Mouse (Mus musculus): Measurements from ENCODE around the gene Dpysl5. TPM values are rescaled to one million over a fixed set of nuclear protein-coding genes. Genes with fewer than 3 reads are reported as not detected.
A peak's percentile ranks its signal among the peaks of the same experiment; 100 is the strongest.
"Not testable (repeated sequence)": the region's sequence is repeated elsewhere in the genome, so short reads cannot be mapped to it uniquely, and the experiment has no call there.

Gene Dpysl5
- total RNA-seq, 1 experiment from 2014 or later = not detected

GRCm38 (mm10) chr5:30686781-30687180, 24.6 kb upstream of the Dpysl5 start:
- ATAC-seq (replicated peaks in 1 of 2; ENCODE audit: insufficient read depth in 1 of 2, low FRiP score in 2 of 2, low TSS enrichment in 1 of 2, low read depth in 1 of 2, poor library complexity in 2 of 2, severe bottlenecking in 2 of 2) = 0 out of 4 replicates have a peak, but pooled peaks of 1 of the 2 experiments have one; percentile 39

DNA sequence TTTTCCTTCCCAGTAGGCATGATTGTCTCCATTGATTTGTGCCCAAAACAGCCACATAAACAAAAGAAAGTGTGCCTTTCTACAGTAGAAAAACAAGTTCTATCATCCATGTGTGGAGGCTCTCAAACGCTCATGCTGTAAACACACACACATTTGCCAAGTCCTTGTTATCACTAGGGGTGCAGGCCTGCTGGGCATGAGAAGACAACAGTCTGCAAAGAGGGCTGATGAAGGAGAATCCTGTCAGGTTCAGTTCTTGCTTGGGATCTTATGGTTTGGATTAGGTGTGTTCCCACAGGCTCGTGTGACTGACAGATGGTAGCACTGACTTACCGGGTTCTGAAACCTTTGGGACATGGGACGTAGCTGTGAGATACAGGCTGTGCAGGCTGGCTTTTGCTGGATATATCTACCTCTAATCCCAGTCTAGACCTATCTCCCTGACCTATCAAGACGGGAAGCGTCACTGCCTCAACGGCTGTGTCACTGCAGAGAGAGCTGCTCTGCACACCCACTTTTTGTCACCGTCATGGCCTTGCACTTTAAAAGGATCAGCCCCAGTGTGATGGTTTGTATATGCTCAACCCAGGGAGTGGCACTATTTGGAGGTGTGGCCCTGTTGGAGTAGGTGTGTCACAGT, 10.9 kb upstream of the Dpysl5 start:
- ATAC-seq (replicated peaks in 1 of 2; ENCODE audit: insufficient read depth in 1 of 2, low FRiP score in 2 of 2, low TSS enrichment in 1 of 2, low read depth in 1 of 2, poor library complexity in 2 of 2, severe bottlenecking in 2 of 2) = no peak

DNA sequence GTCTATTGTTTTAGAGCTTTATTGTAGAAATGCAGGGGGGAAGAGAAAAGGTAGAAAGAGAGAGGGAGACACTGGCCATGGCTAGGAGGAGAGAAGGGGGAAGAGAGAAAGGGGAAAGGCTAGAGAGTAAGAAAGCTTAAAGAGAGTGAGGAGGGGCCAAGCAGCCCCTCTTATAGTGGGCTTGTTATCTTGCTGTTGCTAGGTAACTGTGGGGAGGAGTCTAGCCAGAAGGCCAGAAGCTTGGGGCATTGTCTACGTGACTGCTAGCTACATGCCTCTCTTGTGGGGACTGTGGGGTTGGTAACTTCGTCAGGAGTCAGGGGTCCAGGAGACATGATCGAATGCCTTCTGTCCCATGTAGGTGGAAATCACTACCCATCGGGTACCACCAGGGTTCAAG, 10.0 kb upstream of the Dpysl5 start:
- ATAC-seq (replicated peaks in 1 of 2; ENCODE audit: insufficient read depth in 1 of 2, low FRiP score in 2 of 2, low TSS enrichment in 1 of 2, low read depth in 1 of 2, poor library complexity in 2 of 2, severe bottlenecking in 2 of 2) = not testable (repeated sequence)

DNA sequence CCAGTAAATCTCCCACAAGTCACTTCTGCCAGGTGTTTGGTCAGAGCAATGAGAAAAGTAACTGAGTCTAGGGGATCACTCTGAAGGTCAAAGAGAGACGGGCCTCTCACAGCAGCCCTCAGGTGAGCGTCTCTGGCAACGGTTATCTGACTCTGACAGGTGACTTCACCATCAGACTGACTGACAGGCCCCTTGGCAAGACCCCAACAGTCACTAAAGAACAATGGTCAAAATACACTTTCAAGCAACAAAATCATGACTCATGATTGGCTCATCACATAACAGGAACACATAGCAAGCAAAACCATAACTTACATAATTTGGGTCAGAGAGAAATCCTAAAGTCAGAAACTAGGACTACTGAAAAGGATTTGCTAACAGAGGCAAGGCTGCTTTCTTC, 9.5 kb upstream of the Dpysl5 start:
- ATAC-seq (replicated peaks in 1 of 2; ENCODE audit: insufficient read depth in 1 of 2, low FRiP score in 2 of 2, low TSS enrichment in 1 of 2, low read depth in 1 of 2, poor library complexity in 2 of 2, severe bottlenecking in 2 of 2) = no peak

DNA sequence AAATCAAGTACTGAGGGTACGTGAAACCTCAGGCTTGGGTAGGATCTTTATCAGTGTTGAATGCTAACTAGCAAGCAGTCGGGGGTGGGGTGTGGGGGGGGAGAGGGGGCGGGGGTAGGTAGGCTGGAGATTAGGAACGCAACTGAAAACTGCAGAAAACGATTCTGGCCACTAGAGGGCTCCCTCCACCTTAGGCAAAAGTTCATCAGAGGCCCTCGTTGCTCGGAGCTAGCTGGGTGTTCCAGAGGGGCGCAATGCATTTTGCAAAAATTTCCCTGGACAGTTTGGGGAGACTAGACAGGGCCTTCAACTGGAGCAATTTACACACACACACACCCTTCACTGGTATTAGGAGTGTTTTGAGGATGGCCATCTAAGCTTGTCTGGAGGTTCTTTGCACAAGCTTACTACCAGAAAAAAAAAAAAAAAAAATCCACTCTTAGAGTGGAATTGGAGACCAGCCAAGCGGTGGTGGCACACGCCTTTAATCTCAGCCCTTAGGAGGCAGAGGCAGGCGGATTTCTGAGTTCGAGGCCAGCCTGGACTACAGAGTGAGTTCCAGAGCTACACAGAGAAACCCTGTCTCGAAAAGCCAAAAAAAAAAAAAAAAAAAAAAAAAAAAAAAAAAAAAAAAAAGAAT, 1.5 kb upstream of the Dpysl5 start:
- peak in 1 of 2 experiments; percentile 46; a peak in 2 of 4 replicates for ATAC-seq (replicated peaks in 1 of 2; ENCODE audit: insufficient read depth in 1 of 2, low FRiP score in 2 of 2, low TSS enrichment in 1 of 2, low read depth in 1 of 2, poor library complexity in 2 of 2, severe bottlenecking in 2 of 2)

GRCm38 (mm10) chr5:30710486-30710885, 878 bp upstream of the Dpysl5 start:
- ATAC-seq (replicated peaks in 1 of 2; ENCODE audit: insufficient read depth in 1 of 2, low FRiP score in 2 of 2, low TSS enrichment in 1 of 2, low read depth in 1 of 2, poor library complexity in 2 of 2, severe bottlenecking in 2 of 2) = no peak

GRCm38 (mm10) chr5:30712002-30712390, 632 bp downstream of the Dpysl5 start:
- ATAC-seq (replicated peaks in 1 of 2; ENCODE audit: insufficient read depth in 1 of 2, low FRiP score in 2 of 2, low TSS enrichment in 1 of 2, low read depth in 1 of 2, poor library complexity in 2 of 2, severe bottlenecking in 2 of 2) = peak in 1 of 2 experiments; percentile 2; a peak in 1 of 4 replicates

- peak in 1 of 2 experiments; percentile 50; a peak in 2 of 4 replicates for ATAC-seq (replicated peaks in 1 of 2; ENCODE audit: insufficient read depth in 1 of 2, low FRiP score in 2 of 2, low TSS enrichment in 1 of 2, low read depth in 1 of 2, poor library complexity in 2 of 2, severe bottlenecking in 2 of 2)
Measured at GRCm38 (mm10) chr5:30712441-30713298, 1.3 kb downstream of the Dpysl5 start.

DNA sequence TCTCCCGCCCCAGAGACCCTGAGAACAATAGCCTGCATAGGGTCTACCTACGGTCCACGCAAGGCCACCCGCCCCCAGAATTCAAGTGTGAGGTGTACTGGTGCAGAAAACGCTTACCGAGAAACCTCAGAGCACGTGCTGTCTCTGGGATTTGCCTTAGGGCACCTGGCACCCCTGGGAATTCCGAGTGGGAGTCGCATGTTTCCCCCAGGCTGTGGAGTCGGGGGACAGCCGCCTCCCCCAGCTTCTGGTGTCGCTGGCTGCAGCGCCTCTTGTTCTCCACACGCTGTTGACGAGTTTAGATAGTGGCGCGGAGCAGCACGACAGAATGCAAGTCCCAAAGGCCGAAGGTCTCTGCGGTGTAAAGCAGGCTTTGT, 1.9 kb downstream of the Dpysl5 start:
- ATAC-seq (replicated peaks in 1 of 2; ENCODE audit: insufficient read depth in 1 of 2, low FRiP score in 2 of 2, low TSS enrichment in 1 of 2, low read depth in 1 of 2, poor library complexity in 2 of 2, severe bottlenecking in 2 of 2) = no peak

DNA sequence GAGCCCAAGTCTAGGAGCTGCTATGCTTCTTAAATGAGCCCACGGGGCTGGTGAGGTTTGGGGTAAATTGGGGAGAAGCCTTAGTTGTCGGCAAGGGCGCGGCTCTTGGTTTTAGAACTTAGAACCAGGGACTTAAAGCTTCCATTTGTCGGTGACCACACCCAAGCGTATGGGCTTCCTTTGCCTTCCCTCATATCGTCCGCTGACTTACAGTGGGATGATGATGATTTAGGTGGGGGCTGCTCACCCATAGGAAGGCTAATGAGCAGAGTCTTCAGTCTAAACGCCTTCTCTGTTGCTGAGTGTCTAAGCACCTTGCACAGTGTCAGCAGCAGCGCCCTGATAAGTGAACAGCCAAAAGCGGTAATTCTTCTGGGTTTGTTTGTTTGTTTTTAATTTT, 2.3 kb downstream of the Dpysl5 start:
- ATAC-seq (replicated peaks in 1 of 2; ENCODE audit: insufficient read depth in 1 of 2, low FRiP score in 2 of 2, low TSS enrichment in 1 of 2, low read depth in 1 of 2, poor library complexity in 2 of 2, severe bottlenecking in 2 of 2) = no peak

DNA sequence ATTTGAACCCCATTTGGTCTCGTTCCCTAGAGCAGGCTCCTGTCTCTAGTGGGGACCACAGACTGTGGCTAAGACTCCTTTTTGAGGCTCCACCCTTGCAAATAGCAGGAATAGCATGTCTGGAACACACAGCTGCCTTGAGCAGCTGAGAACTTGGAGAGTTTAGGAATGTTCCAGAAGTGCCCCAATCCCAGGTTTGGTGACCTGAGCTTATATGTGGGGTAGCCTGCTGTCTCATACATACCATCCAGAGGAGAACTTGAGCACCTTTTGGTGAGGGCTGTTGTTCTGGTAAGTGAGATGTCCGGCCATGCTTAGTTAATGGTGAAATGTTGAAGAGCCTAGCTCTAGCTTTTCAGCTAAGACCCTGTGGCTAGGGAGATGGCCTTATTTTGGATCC, 4.9 kb downstream of the Dpysl5 start:
- ATAC-seq (replicated peaks in 1 of 2; ENCODE audit: insufficient read depth in 1 of 2, low FRiP score in 2 of 2, low TSS enrichment in 1 of 2, low read depth in 1 of 2, poor library complexity in 2 of 2, severe bottlenecking in 2 of 2) = no peak

GRCm38 (mm10) chr5:30717506-30717905, 6.1 kb downstream of the Dpysl5 start:
- ATAC-seq (replicated peaks in 1 of 2; ENCODE audit: insufficient read depth in 1 of 2, low FRiP score in 2 of 2, low TSS enrichment in 1 of 2, low read depth in 1 of 2, poor library complexity in 2 of 2, severe bottlenecking in 2 of 2) = no peak

GRCm38 (mm10) chr5:30717991-30718703, 6.8 kb downstream of the Dpysl5 start:
- ATAC-seq (replicated peaks in 1 of 2; ENCODE audit: insufficient read depth in 1 of 2, low FRiP score in 2 of 2, low TSS enrichment in 1 of 2, low read depth in 1 of 2, poor library complexity in 2 of 2, severe bottlenecking in 2 of 2) = no peak

- ATAC-seq (replicated peaks in 1 of 2; ENCODE audit: insufficient read depth in 1 of 2, low FRiP score in 2 of 2, low TSS enrichment in 1 of 2, low read depth in 1 of 2, poor library complexity in 2 of 2, severe bottlenecking in 2 of 2) = no peak
Measured at GRCm38 (mm10) chr5:30721935-30722334, 10.6 kb downstream of the Dpysl5 start.

DNA sequence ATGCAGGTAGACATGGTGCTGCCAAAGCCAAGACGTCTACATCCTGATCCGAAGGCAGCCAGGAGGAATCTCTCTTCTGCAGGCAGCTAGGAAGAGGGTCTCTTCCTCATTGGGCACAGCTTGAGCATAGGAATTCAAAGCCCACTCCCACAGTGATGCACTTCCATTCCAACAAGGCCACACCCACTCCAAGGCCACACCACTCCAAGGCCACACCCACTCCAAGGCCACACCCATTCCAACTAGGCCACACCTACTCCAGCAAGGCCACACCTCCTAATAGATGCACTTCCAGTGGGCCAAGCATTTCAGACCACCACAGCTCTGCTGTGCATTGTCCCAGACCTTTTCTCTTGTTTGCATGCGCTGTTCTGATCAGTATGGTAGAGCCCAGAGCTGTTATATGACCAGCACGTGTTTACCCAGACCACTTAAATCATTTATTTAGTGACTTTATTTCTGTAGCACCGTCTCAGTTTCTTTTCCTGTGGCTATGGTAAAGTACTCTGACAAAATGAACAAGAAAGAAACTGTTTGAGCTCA, 14.9 kb downstream of the Dpysl5 start:
- ATAC-seq (replicated peaks in 1 of 2; ENCODE audit: insufficient read depth in 1 of 2, low FRiP score in 2 of 2, low TSS enrichment in 1 of 2, low read depth in 1 of 2, poor library complexity in 2 of 2, severe bottlenecking in 2 of 2) = no peak

- no peak for ATAC-seq (replicated peaks in 1 of 2; ENCODE audit: insufficient read depth in 1 of 2, low FRiP score in 2 of 2, low TSS enrichment in 1 of 2, low read depth in 1 of 2, poor library complexity in 2 of 2, severe bottlenecking in 2 of 2)
Measured at GRCm38 (mm10) chr5:30732511-30732910, 21.1 kb downstream of the Dpysl5 start.

DNA sequence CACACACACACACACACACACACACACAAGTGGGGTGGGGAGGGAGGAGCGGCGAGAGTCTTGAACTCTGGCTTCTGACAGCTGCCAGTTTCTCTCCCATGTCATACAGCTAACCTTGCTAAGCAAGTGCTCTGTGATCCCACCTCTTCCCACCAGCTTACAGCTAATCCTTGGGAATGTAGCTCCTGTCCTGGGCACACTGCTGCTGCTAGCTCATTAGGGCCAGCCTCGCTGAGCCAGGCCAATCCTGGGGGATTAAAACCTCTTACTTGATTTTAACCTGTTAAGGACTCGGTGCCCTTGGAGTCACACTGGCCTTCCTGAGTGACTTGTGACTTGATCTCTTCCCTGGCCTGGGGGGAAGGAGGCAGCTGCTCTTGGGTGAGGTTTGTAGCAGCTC, 23.3 kb downstream of the Dpysl5 start:
- no peak for ATAC-seq (replicated peaks in 1 of 2; ENCODE audit: insufficient read depth in 1 of 2, low FRiP score in 2 of 2, low TSS enrichment in 1 of 2, low read depth in 1 of 2, poor library complexity in 2 of 2, severe bottlenecking in 2 of 2)
